Comparison of ENCODE assay signal across 8 mouse cellular contexts in the genomic region with DNA sequence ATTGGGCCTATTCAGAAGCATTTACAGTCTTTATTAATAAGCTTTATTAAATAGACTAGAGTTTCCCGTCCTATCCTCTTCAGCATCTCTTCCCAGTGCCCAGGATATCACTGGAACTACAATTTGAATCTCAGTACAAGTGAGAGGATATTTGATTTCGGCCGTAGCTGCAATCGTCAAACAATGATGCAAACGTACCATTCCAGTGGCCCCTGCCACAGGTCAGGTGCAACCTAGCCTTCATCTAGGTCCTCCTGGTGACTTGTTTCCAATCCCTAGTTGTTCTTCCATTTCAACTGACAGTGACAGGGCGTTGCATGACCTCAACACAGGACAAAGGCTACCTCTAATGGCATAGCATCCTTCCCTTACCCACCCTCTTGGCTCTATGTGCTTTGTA. TPM values are rescaled to one million over a fixed set of nuclear protein-coding genes. Genes with fewer than 3 reads are reported as not detected.
DNase-seq lines count a peak whose midpoint lies in the region; ATAC-seq lines count a peak whose summit lies in the region.

No protein-coding gene starts in this region.

- H3K9ac ChIP-seq in neural tube, embryonic 11.5 days (ENCODE audit: low read length) = peak overlapping the region; percentile 59
- H3K9ac ChIP-seq in limb, embryonic 15.5 days = peak overlapping the region; percentile 41; the same call in 1 of the 2 replicates
- H3K9ac ChIP-seq in stomach, embryonic 15.5 days = peak overlapping the region; percentile 27; the same call in 1 of the 2 replicates

- H3K27ac ChIP-seq in neural tube, embryonic 11.5 days (ENCODE audit: low read depth, low read length) = no peak overlapping the region
- H3K27ac ChIP-seq in limb, embryonic 15.5 days = no peak overlapping the region
- peak overlapping the region; percentile 24; the same call in 1 of the 2 replicates for H3K27ac ChIP-seq in stomach, embryonic 15.5 days

- peak overlapping the region; percentile 74 for H3K4me2 ChIP-seq in neural tube, embryonic 11.5 days (ENCODE audit: low read depth)
- H3K4me2 ChIP-seq in limb, embryonic 15.5 days = peak overlapping the region; percentile 54
- H3K4me2 ChIP-seq in stomach, embryonic 15.5 days = peak overlapping the region; percentile 65

- no peak for ATAC-seq in erythroblast, adult 5-6 weeks (replicated peaks; ENCODE audit: low FRiP score, poor library complexity, severe bottlenecking)
- ATAC-seq in neural tube, embryonic 11.5 days (ENCODE audit: insufficient read depth, low FRiP score, low TSS enrichment) = no peak
- no peak for ATAC-seq in limb, embryonic 15.5 days (ENCODE audit: insufficient number of reproducible peaks, low FRiP score, low TSS enrichment, low read depth)
- ATAC-seq in stomach, embryonic 15.5 days (ENCODE audit: insufficient read depth, low FRiP score, low read depth) = no peak

- H3K4me1 ChIP-seq in erythroblast, embryonic 14.5 days (ENCODE audit: control insufficient read depth) = peaks cover 27% of the 10 kb centered on the region
- peaks cover 5% of the 10 kb centered on the region; the same call in 1 of the 2 replicates for H3K4me1 ChIP-seq in neural tube, embryonic 11.5 days (ENCODE audit: control insufficient read depth, insufficient read depth, low read length)
- peaks cover 4% of the 10 kb centered on the region for H3K4me1 ChIP-seq in limb, embryonic 15.5 days
- H3K4me1 ChIP-seq in stomach, embryonic 15.5 days = peaks cover 4% of the 10 kb centered on the region; the same call in 1 of the 2 replicates

- H3K4me3 ChIP-seq in erythroblast, embryonic 14.5 days (replicated peaks) = peak overlapping the region; percentile 69
- H3K4me3 ChIP-seq in neural tube, embryonic 11.5 days (ENCODE audit: low read depth, low read length) = peak overlapping the region; percentile 51
- H3K4me3 ChIP-seq in limb, embryonic 15.5 days = peak overlapping the region; percentile 57
- peak overlapping the region; percentile 59 for H3K4me3 ChIP-seq in stomach, embryonic 15.5 days (replicated peaks)

- no peaks in the 10 kb centered on the region; the same call in 1 of the 2 replicates for H3K27me3 ChIP-seq in erythroblast, embryonic 14.5 days (ENCODE audit: control insufficient read depth)
- H3K27me3 ChIP-seq in neural tube, embryonic 11.5 days (ENCODE audit: control insufficient read depth, insufficient read depth, low read length) = no peaks in the 10 kb centered on the region
- no peaks in the 10 kb centered on the region for H3K27me3 ChIP-seq in limb, embryonic 15.5 days
- H3K27me3 ChIP-seq in stomach, embryonic 15.5 days (replicated peaks) = no peaks in the 10 kb centered on the region

- no peaks in the 10 kb centered on the region for H3K9me3 ChIP-seq in erythroblast, embryonic 14.5 days (ENCODE audit: control insufficient read depth, low read length)
- H3K9me3 ChIP-seq in neural tube, embryonic 11.5 days (ENCODE audit: control insufficient read depth, low read length) = no peaks in the 10 kb centered on the region
- H3K9me3 ChIP-seq in limb, embryonic 15.5 days = no peaks in the 10 kb centered on the region
- no peaks in the 10 kb centered on the region for H3K9me3 ChIP-seq in stomach, embryonic 15.5 days

- DNase-seq in neural tube, embryonic 11.5 days (ENCODE audit: low spot score) = no peak
- DNase-seq in neural tube, embryonic 10.5 days (ENCODE audit: extremely low spot score, low spot score) = no peak
- no peak for DNase-seq in adipocyte (ENCODE audit: low spot score)
- no peak for DNase-seq in right cerebral cortex, postnatal 4 days

- 49% methylated on average over 6 of the region's 6 CpGs for WGBS in neural tube, embryonic 11.5 days
- WGBS in limb, embryonic 15.5 days = 44% methylated on average over 6 of the region's 6 CpGs
- 38% methylated on average over 6 of the region's 6 CpGs for WGBS in stomach, embryonic 15.5 days

- no peaks in the 10 kb centered on the region; the same call in 1 of the 2 replicates for H3K36me3 ChIP-seq in erythroblast, embryonic 14.5 days (ENCODE audit: control insufficient read depth)
- H3K36me3 ChIP-seq in neural tube, embryonic 11.5 days (ENCODE audit: control insufficient read depth, insufficient read depth, low read length) = no peaks in the 10 kb centered on the region
- H3K36me3 ChIP-seq in limb, embryonic 15.5 days = peaks cover 25% of the 10 kb centered on the region
- no peaks in the 10 kb centered on the region for H3K36me3 ChIP-seq in stomach, embryonic 15.5 days

RNA-seq across cellular contexts. Expression of gene Nicn1, which starts 0.5 kb away (rescaled TPM):
- not detected in 2 replicates for polyA plus RNA-seq in erythroblast, embryonic 14.5 days (2012)
- total RNA-seq in erythroblast, adult 5-6 weeks (2015; ENCODE audit: low replicate concordance) = 0.58 TPM in 1 of 2 replicates, not detected in the other
- total RNA-seq in erythroblast, adult 5-6 weeks (2017; ENCODE audit: low replicate concordance) = 1.0 TPM in 1 of 2 replicates, not detected in the other
- polyA plus RNA-seq in neural tube, embryonic 11.5 days (2014; fragmentation: Nextera tagmentation; extraction: Ambion mirVana) = 63.8 and 65.1 TPM in 2 replicates
- 35.5 and 43.8 TPM in 2 replicates for polyA plus RNA-seq in limb, embryonic 15.5 days (2015; fragmentation: Nextera tagmentation; extraction: Ambion mirVana)
- polyA plus RNA-seq in stomach, embryonic 15.5 days (2015; fragmentation: Nextera tagmentation; extraction: Ambion mirVana) = 27.6 and 31.2 TPM in 2 replicates

RNA-seq across cellular contexts. Expression of gene Amt, which starts 5.9 kb away (rescaled TPM):
- not detected in 2 replicates for polyA plus RNA-seq in erythroblast, embryonic 14.5 days (2012)
- not detected in 2 replicates for total RNA-seq in erythroblast, adult 5-6 weeks (2015; ENCODE audit: low replicate concordance)
- total RNA-seq in erythroblast, adult 5-6 weeks (2017; ENCODE audit: low replicate concordance) = 0.51 TPM in 1 of 2 replicates, not detected in the other
- polyA plus RNA-seq in neural tube, embryonic 11.5 days (2014; fragmentation: Nextera tagmentation; extraction: Ambion mirVana) = 18.8 and 18.9 TPM in 2 replicates
- 8.3 and 9.5 TPM in 2 replicates for polyA plus RNA-seq in limb, embryonic 15.5 days (2015; fragmentation: Nextera tagmentation; extraction: Ambion mirVana)
- 21.8 and 22.3 TPM in 2 replicates for polyA plus RNA-seq in stomach, embryonic 15.5 days (2015; fragmentation: Nextera tagmentation; extraction: Ambion mirVana)

RNA-seq across cellular contexts. Expression of gene Rhoa, which starts 15.2 kb away (rescaled TPM):
- polyA plus RNA-seq in erythroblast, embryonic 14.5 days (2012) = 12.9 and 13.9 TPM in 2 replicates
- 149 and 157 TPM in 2 replicates for total RNA-seq in erythroblast, adult 5-6 weeks (2015; ENCODE audit: low replicate concordance)
- total RNA-seq in erythroblast, adult 5-6 weeks (2017; ENCODE audit: low replicate concordance) = 238 and 268 TPM in 2 replicates
- 236 and 274 TPM in 2 replicates for polyA plus RNA-seq in neural tube, embryonic 11.5 days (2014; fragmentation: Nextera tagmentation; extraction: Ambion mirVana)
- 470 and 473 TPM in 2 replicates for polyA plus RNA-seq in limb, embryonic 15.5 days (2015; fragmentation: Nextera tagmentation; extraction: Ambion mirVana)
- polyA plus RNA-seq in stomach, embryonic 15.5 days (2015; fragmentation: Nextera tagmentation; extraction: Ambion mirVana) = 452 and 455 TPM in 2 replicates

RNA-seq across cellular contexts. Expression of gene Tcta, which starts 15.2 kb away (rescaled TPM):
- 0.16 TPM in 2 replicates for polyA plus RNA-seq in erythroblast, embryonic 14.5 days (2012)
- 6.1 and 9.2 TPM in 2 replicates for total RNA-seq in erythroblast, adult 5-6 weeks (2015; ENCODE audit: low replicate concordance)
- total RNA-seq in erythroblast, adult 5-6 weeks (2017; ENCODE audit: low replicate concordance) = 4.1 and 4.5 TPM in 2 replicates
- 30.8 and 31.4 TPM in 2 replicates for polyA plus RNA-seq in neural tube, embryonic 11.5 days (2014; fragmentation: Nextera tagmentation; extraction: Ambion mirVana)
- polyA plus RNA-seq in limb, embryonic 15.5 days (2015; fragmentation: Nextera tagmentation; extraction: Ambion mirVana) = 44.3 and 47.6 TPM in 2 replicates
- polyA plus RNA-seq in stomach, embryonic 15.5 days (2015; fragmentation: Nextera tagmentation; extraction: Ambion mirVana) = 40.0 and 42.1 TPM in 2 replicates

RNA-seq across cellular contexts. Expression of gene Dag1, which starts 27.0 kb away (rescaled TPM):
- 0.67 and 0.75 TPM in 2 replicates for polyA plus RNA-seq in erythroblast, embryonic 14.5 days (2012)
- 1.7 and 6.7 TPM in 2 replicates for total RNA-seq in erythroblast, adult 5-6 weeks (2015; ENCODE audit: low replicate concordance)
- 1.7 TPM in 2 replicates for total RNA-seq in erythroblast, adult 5-6 weeks (2017; ENCODE audit: low replicate concordance)
- polyA plus RNA-seq in neural tube, embryonic 11.5 days (2014; fragmentation: Nextera tagmentation; extraction: Ambion mirVana) = 62.4 and 65.9 TPM in 2 replicates
- polyA plus RNA-seq in limb, embryonic 15.5 days (2015; fragmentation: Nextera tagmentation; extraction: Ambion mirVana) = 86.6 and 107 TPM in 2 replicates
- polyA plus RNA-seq in stomach, embryonic 15.5 days (2015; fragmentation: Nextera tagmentation; extraction: Ambion mirVana) = 74.7 and 90.6 TPM in 2 replicates

Comparison
In these comparisons a context has a peak if more than half of its experiments do, and no peak if none do; other contexts are left out.
1. RNA of gene Nicn1, which starts 0.5 kb away (polyA plus RNA-seq): 63.8 to 65.1 TPM in neural tube, embryonic 11.5 days, 35.5 to 43.8 TPM in limb, embryonic 15.5 days and 27.6 to 31.2 TPM in stomach, embryonic 15.5 days; not detected in erythroblast, embryonic 14.5 days; every median in the first group is over 10 times any median in the second.
2. RNA of gene Rhoa, which starts 15.2 kb away (polyA plus RNA-seq): 470 to 473 TPM in limb, embryonic 15.5 days, 452 to 455 TPM in stomach, embryonic 15.5 days and 236 to 274 TPM in neural tube, embryonic 11.5 days; 12.9 to 13.9 TPM in erythroblast, embryonic 14.5 days; every median in the first group is over 10 times any median in the second.
3. Peak in every context shown above with its lines, with median percentiles within 50 percentile points of each other: H3K4me3 ChIP-seq, H3K4me2 ChIP-seq and H3K9ac ChIP-seq.